Mouse (Mus musculus) brain, adult 2 months (tissue): Measurements from ENCODE around the gene Tango2.
A peak's percentile ranks its signal among the peaks of the same experiment; 100 is the strongest.
"Not testable (repeated sequence)": the region's sequence is repeated elsewhere in the genome, so short reads cannot be mapped to it uniquely, and the experiment has no call there.

Source experiments
- DNase-seq: peaks from one replicate; pipeline ENCODE4 v3.0.0; 2011; ENCODE audit warnings: low read depth, low spot score

The Tango2 gene

DNA sequence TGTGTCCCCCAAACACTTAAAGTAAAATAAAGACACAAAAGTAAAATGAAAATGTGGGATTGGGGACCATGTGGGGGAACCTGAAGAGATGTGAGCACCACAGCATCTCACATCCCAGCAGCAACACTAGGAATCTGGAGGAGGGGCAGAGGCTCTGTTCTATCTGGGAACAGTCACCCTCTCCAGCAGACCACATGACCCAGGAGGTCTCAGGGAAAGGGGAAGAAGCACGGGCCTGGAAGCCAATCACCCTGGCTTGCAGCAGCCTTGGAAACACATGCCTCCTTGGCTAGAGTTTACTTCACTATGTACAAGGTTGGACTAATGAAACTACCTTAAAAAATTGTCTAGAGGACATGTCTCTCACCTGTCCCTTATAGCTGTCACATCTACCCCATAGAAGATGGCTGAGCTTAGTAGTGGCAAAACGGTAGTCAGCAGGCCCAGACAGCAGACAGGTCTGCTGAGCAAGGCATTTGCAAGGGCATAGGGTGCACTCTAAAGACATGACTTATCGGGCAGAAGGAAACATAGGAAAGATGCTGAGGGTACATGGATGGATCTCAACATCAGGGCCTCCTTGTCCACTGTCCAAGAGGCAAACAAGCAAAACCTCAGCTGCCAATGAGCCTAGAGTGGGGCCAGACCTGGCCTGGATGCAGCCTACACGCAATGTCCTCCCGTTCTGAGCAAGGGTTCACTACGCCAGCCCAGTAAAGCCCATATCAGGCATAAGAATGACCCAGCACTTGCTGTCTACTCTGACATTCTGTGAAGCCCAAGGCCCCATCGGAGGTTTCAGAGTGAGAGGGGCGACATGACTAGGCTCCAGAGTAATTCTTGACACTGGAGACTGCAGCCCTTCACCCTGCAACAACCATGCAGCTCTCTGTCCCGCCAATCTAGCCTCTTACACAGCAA is 5.0 kb downstream of the Tango2 start:
- DNase-seq: peak; percentile 38

- DNase-seq: no peak
These were observed 5.8 kb downstream of the Tango2 start for GRCm38 (mm10) chr16:18342076-18342475.

DNA sequence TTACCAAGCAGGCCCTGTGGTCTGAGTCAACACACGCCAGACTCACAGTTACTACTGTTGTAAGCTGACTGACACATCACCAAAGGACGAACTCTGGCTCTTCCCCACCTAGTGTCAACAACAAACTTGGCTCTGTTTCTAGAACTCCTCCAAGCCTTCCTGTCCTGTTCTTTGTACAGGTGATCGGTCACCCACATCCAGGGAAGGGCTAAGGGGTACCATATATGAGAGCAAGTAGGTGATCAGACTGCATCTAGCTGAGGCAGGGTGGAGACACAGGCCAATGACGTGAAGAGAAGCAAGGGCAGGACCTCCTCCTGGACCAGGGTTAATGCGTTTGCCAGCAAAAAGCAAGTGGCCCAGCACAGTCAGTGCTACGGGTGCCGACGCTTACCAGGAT is 6.3 kb downstream of the Tango2 start:
- no peak for DNase-seq

DNA sequence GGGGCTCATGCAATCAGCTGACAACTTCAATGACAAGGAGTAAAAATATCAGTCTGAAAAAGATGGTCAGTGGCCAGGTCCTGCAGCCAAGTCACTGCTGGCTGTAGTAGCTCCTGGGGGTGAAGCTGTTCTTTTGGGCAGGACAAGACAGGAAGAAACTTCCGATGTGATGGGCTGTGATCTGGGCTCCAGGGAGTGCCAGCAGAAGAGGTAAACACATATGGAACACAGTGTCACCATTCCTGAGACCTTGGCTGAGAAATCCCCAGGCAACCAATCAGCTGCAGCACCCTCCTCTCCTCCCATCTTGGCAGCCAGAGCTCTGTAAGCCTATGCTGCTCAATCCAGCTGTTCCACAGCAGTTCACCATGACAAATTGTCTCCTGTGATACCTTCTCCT is 8.0 kb downstream of the Tango2 start:
- peak; percentile 51 for DNase-seq

- no peak for DNase-seq
These were observed 10.6 kb downstream of the Tango2 start for GRCm38 (mm10) chr16:18337261-18337660.

DNA sequence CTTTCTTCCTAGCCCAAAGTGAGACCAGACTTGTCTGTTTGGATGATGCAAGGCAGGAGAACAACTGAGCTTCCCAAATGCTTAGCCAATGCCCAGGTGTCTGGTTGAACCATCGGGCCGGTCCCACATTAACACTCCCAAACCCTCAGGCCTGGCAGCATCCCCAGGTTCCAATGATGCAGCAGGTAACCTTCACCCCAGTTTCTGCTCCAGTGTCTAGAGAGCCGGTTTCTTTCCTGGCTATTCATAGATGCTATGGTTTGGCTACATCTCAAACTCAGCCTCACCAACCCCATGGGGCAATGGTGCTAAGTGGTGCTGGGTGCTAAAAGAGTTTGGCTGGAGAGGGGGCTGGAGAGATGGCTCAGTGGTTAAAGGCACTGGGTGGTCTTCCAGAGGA is 11.9 kb downstream of the Tango2 start:
- DNase-seq: no peak

- DNase-seq: peak; percentile 54
These were observed 13.9 kb downstream of the Tango2 start for GRCm38 (mm10) chr16:18333976-18334375.

DNA sequence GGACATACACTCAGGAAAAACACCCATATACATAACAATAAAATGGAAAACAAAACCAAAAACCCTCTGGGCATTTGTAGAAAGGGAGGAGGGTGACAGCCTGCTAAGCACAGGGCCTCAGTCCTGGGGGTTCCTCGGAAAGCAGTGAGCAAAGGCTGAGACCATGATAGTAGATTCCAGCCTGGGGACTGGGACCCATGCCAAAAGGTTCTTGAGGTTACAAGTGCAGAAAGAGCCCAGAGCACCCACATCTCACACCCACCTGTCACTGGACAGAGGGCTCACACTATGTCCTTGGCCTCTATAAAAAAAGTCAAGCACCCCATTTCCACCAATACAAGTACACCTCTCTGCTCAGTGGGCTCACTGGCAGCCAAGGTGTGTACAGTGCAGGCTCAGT is 19.4 kb downstream of the Tango2 start:
- no peak for DNase-seq

- no peak for DNase-seq
These were observed 20.0 kb downstream of the Tango2 start for GRCm38 (mm10) chr16:18327936-18328335.

DNA sequence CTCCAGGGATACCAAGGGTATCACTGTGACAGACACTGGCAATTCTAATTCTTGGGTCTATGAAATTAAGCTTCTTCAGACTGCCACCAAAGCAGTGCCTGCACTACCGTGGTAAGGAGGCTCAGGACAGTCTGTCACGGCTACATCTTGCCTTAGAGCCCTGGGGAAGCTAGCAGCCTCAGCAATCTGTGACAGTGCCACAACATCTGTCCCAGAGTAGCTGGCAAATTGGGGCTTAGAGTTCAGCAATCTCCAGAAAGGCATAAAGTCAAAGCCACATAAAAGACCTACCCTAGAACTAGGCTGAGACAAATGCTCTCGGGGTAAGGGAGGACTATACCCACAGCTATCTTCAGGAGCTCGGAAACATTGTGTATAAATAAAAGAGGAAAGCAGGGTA is 22.2 kb downstream of the Tango2 start:
- no peak for DNase-seq

- DNase-seq: no peak
These were observed 23.9 kb downstream of the Tango2 start for GRCm38 (mm10) chr16:18324031-18324430.

GRCm38 (mm10) chr16:18323460-18323859 is 24.4 kb downstream of the Tango2 start:
- DNase-seq: no peak

DNA sequence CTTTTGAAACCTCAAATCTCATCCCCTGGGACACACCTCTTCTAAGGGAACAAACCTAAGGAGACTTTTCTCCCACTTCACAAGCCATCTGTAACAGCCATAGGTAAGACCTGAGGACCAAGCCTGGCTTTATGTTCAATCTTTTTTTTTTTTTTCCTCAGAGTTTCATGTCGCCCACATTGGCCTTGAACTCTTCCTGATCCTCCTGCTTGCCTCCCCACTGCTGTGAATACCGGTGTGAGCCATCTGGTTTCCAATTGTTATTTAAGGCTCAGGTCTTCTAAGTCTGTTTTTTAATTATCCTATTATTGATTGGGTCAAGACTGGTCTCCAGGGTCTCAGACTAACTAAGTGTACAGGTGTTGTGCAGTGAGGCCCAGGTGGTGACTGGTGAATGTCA is 26.5 kb downstream of the Tango2 start:
- DNase-seq: no peak

DNA sequence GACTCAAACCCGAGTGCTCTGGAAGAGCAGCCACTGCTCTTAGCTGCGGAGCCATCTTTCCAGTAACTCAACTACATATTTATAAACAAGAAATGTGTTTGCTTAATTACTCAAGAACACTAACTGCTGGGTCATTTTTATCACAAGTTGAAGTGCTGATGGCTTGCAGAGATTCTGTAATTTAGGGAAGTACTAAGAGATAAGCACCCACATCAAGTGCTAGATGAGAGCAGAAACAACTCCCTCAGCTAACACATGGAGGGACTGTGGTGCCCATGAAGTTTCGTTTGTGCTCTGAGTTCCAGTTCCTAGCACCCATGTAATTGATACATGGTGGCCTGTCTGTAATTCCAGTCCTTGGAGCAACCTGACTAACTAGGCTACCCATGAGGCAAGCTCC is 28.9 kb downstream of the Tango2 start:
- no peak for DNase-seq

DNA sequence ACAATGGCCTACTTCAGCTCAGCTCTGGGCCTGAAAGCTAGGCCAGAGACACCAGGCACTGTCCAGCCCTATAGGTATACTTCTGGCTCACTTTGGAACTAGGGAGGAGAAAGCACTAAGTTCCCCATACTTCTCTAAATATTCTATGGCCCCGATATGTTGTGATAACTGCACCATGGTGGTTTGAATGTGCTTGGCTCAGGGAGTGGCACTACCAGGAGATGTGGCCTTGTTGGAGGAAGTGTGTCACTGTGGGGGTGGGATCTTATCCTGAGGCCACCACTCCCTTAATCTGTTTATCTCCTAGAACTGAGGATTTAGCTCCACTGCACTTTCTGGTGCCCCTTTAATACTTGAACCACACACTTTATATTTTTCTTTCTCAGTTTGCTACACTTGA is 39.7 kb downstream of the Tango2 start:
- DNase-seq: no peak

DNA sequence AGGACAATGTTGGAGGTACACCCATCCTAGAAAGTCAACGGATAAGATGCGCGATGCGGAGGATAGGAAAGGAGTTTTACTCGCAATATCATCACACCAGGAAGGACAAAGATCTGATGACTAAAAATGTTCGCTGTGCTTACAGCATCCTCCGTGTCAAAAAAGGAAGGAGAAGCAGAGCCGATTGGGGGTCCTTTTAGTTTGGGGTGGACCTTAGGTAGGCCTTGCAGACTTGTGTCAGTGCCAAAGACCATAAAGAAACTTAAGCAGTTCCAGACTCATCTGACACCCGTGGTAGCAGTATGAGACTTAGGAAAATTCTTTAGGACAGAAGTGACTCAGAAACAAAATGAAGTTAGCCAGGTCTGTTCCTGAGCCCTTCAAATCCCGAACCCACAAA is 58.3 kb downstream of the Tango2 start:
- DNase-seq: not testable (repeated sequence)

DNA sequence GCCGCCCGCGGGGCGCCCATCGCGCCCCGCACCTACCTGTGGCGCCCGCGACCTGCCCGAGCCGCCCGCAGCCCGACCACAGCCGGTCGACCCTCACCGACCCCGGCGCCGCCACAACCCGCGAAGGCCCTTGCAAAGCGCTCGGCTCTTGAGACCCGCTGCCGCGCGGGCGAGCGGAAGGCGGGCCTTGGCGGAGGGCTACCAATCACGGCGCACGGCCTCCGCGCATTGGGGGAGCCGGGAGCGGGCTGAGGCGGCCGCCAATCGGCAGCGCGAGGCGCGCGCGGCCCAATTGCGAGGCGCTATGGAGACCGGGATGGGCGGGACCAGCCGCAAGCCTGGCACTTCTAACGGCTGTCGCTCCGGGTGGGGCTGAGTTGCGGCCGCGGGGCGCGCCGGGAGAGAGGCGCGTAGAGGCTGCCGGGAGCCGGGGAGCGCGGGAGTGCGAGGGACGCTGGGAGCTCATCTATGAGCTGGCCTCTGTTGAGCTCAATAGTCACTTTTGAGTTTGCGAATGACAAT is 58.8 kb downstream of the Tango2 start, which contains the start of gene Dgcr8:
Gene Dgcr8, minus strand, starts transcription at position 180 of the 522 bp plus-strand sequence.
- peak; percentile 99 for DNase-seq

DNA sequence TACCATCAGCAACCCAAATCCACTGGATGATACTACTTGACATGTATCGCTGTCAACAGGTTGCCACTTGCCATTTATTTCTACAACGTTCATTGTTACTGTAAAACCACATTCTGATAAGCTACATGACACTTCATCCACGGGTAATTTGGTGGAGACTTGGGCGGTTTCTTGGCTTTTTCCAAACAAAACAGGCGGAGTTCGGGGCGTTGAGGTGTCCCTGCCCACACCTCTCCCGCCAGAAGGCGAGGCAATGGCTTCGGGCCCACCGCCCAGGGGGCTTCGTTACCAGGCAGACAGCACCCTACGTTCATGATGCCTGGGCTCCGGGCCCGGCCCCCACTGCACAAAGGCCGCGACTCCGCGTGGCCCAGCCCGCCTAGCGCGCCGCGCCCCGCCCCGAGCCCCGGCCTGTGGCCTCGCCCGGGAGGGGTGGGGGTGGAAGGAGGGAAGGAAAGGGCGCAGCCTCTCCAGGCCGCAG is 59.3 kb downstream of the Tango2 start:
- no peak for DNase-seq

- no peak for DNase-seq
These were observed 59.7 kb downstream of the Tango2 start for GRCm38 (mm10) chr16:18288166-18288565.

- no peak for DNase-seq
These were observed 72.7 kb downstream of the Tango2 start for GRCm38 (mm10) chr16:18275166-18275565.

DNA sequence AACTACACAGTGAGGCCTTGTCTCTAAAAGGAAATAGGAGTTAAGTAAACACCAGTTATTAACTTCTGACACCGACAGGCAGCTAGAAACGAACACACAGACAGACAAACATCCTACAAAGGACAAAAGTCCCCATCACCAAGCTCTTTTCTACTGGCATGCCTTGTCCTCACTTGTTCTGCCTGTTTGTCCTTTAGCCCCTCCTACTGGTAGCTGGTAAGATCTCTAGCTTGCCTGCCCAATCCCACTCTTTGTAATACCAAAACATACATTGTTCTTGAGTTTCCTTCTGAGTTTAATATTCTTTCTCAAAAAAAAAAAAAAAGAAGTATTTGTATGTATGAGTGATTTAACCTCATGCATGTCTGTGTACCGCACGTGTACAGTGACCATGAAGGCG is 79.7 kb downstream of the Tango2 start:
- DNase-seq: peak; percentile 20

- no peak for DNase-seq
These were observed 82.9 kb downstream of the Tango2 start for GRCm38 (mm10) chr16:18265024-18265423.

DNA sequence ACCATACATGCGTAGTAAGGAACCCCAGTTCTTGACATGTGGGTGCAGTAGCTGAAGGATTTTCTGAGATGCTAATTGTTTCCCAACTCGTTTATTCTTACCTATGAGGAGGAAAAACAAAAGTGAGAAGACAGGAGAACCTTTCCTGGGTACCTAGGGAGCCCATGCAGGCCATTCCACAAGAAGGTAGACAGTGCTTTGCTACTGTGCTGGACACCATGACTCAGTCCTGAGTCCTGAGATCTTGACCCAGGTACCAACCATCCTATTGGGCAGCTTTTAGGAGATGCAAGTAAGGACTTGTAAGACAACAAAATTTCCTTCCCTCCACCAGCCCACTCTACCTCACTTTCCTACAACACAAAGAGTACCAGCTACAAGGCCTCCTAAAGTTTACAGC is 89.7 kb downstream of the Tango2 start, which contains the start of gene Gm49776:
Gene Gm49776, minus strand, starts transcription at position 101 of the 400 bp plus-strand sequence.
- DNase-seq: no peak
